Mouse (Mus musculus) forebrain, embryonic 15.5 days (tissue): ENCODE measurements around the gene D5Ertd579e. TPM values are rescaled to one million over a fixed set of nuclear protein-coding genes. Genes with fewer than 3 reads are reported as not detected.

ENCODE experiments used
- ATAC-seq: fragments of 200-750 bp; cut with Nextera tagmentation; replicated peaks from 2 replicates; pipeline ENCODE4 v1.8.0; 2017; ENCODE audit warnings: mild to moderate bottlenecking, moderate TSS enrichment, moderate library complexity
- H3K27ac ChIP-seq: fragments of 300-500 bp; sonication (generic); replicated peaks from 2 replicates; pipeline ENCODE4 v1.5.1; 2015; ENCODE audit warnings: mild to moderate bottlenecking, inconsistent platforms
- H3K27me3 ChIP-seq: fragments of 300-500 bp; sonication (generic); 2 replicates; pipeline ENCODE4 v1.6.1; 2015; ENCODE audit warnings: inconsistent platforms
- H3K36me3 ChIP-seq: fragments of 300-500 bp; sonication (generic); 2 replicates; pipeline ENCODE4 v1.6.1; 2015; ENCODE audit warnings: mild to moderate bottlenecking, inconsistent platforms
- H3K4me1 ChIP-seq: fragments of 300-500 bp; sonication (generic); 2 replicates; pipeline ENCODE4 v1.6.1; 2015; ENCODE audit warnings: inconsistent platforms
- H3K4me2 ChIP-seq: fragments of 300-500 bp; sonication (generic); replicated peaks from 2 replicates; pipeline ENCODE4 v1.6.1; 2015; ENCODE audit warnings: mild to moderate bottlenecking, inconsistent platforms
- H3K4me3 ChIP-seq: fragments of 300-500 bp; sonication (generic); 2 replicates; pipeline ENCODE4 v1.5.1; 2015; ENCODE audit warnings: mild to moderate bottlenecking, inconsistent platforms
- H3K9ac ChIP-seq: fragments of 300-500 bp; sonication (generic); replicated peaks from 2 replicates; pipeline ENCODE4 v1.6.1; 2015; ENCODE audit warnings: mild to moderate bottlenecking, inconsistent platforms
- H3K9me3 ChIP-seq: fragments of 300-500 bp; sonication (generic); 2 replicates; pipeline ENCODE4 v1.6.1; 2016; ENCODE audit warnings: inconsistent platforms
- WGBS: fragments of 180-500 bp; shearing (Covaris S2); methylation state at CpG from one replicate; pipeline ENCODE4 v1.1.7; 2015; ENCODE audit warnings: mixed read lengths; 5-methylcytosine and 5-hydroxymethylcytosine counted together
- polyA plus RNA-seq: library from polyadenylated mRNA; unstranded; fragments of >200 nt; fragmentation: Nextera tagmentation; extraction: Ambion mirVana; gene quantifications from 2 replicates; pipeline ENCODE4 v1.2.1, GENCODE M21; 2015

D5Ertd579e gene
- polyA plus RNA-seq, 1 experiment from 2014 or later = 35.1 TPM

- no peaks in the 10 kb centered on the region for H3K9me3 ChIP-seq
- peaks cover 46% of the 10 kb centered on the region for H3K36me3 ChIP-seq
- H3K9ac ChIP-seq = no peak overlapping the region
- WGBS = 72% methylated on average over 5 of the region's 5 CpGs
- H3K27me3 ChIP-seq = no peaks in the 10 kb centered on the region
- ATAC-seq = no peak
- H3K4me1 ChIP-seq = no peaks in the 10 kb centered on the region
- no peak overlapping the region for H3K27ac ChIP-seq
- H3K4me2 ChIP-seq = no peak overlapping the region
- H3K4me3 ChIP-seq = no peak overlapping the region
Observed at GRCm38 (mm10) chr5:36618890-36619289, 76.9 kb downstream of the D5Ertd579e start.

GRCm38 (mm10) chr5:36618356-36618755, 77.5 kb downstream of the D5Ertd579e start:
- peaks cover 51% of the 10 kb centered on the region for H3K36me3 ChIP-seq
- 82% methylated on average over 4 of the region's 4 CpGs for WGBS

GRCm38 (mm10) chr5:36614124-36614523, 81.7 kb downstream of the D5Ertd579e start:
- no peak overlapping the region for H3K4me2 ChIP-seq
- ATAC-seq = no peak
- H3K9ac ChIP-seq = no peak overlapping the region
- 94% methylated on average over 4 of the region's 4 CpGs for WGBS
- no peaks in the 10 kb centered on the region for H3K9me3 ChIP-seq
- no peak overlapping the region for H3K27ac ChIP-seq
- peaks cover 58% of the 10 kb centered on the region for H3K36me3 ChIP-seq
- no peak overlapping the region for H3K4me3 ChIP-seq
- H3K4me1 ChIP-seq = no peaks in the 10 kb centered on the region
- no peaks in the 10 kb centered on the region for H3K27me3 ChIP-seq

More at GRCm38 (mm10) chr5:36618356-36618755, 77.5 kb downstream of the D5Ertd579e start:
- no peak overlapping the region for H3K27ac ChIP-seq
- no peaks in the 10 kb centered on the region for H3K4me1 ChIP-seq
- no peak overlapping the region for H3K4me2 ChIP-seq
- no peak overlapping the region for H3K9ac ChIP-seq
- H3K27me3 ChIP-seq = no peaks in the 10 kb centered on the region
- no peaks in the 10 kb centered on the region for H3K9me3 ChIP-seq
- H3K4me3 ChIP-seq = no peak overlapping the region
- no peak for ATAC-seq

- Histone ChIP-seq H3K4me1 (no peaks in the 10 kb centered on the region), H3K27ac (no peak overlapping the region), H3K4me3 (no peak overlapping the region), H3K9ac (no peak overlapping the region), H3K4me2 (no peak overlapping the region), H3K36me3 (peaks cover 41% of the 10 kb centered on the region), H3K27me3 (no peaks in the 10 kb centered on the region), H3K9me3 (no peaks in the 10 kb centered on the region)
- WGBS = 88% methylated on average over 2 of the region's 2 CpGs
- no peak for ATAC-seq
Observed at GRCm38 (mm10) chr5:36608939-36609499, 86.8 kb downstream of the D5Ertd579e start.

- 79% methylated on average over 5 of the region's 5 CpGs for WGBS
- Histone ChIP-seq H3K27ac (no peak overlapping the region), H3K9ac (no peak overlapping the region), H3K4me2 (no peak overlapping the region), H3K27me3 (no peaks in the 10 kb centered on the region), H3K36me3 (peaks cover 70% of the 10 kb centered on the region), H3K9me3 (no peaks in the 10 kb centered on the region), H3K4me1 (no peaks in the 10 kb centered on the region), H3K4me3 (no peak overlapping the region)
- ATAC-seq = no peak
Observed at GRCm38 (mm10) chr5:36603031-36603430, 92.8 kb downstream of the D5Ertd579e start.

- no peaks in the 10 kb centered on the region for H3K27me3 ChIP-seq
- 90% methylated on average over 9 of the region's 9 CpGs for WGBS
- H3K4me3 ChIP-seq = no peak overlapping the region
- H3K4me2 ChIP-seq = no peak overlapping the region
- no peak overlapping the region for H3K27ac ChIP-seq
- peaks cover 68% of the 10 kb centered on the region for H3K36me3 ChIP-seq
- no peak overlapping the region for H3K9ac ChIP-seq
- H3K4me1 ChIP-seq = no peaks in the 10 kb centered on the region
- H3K9me3 ChIP-seq = no peaks in the 10 kb centered on the region
- ATAC-seq = no peak
Observed at GRCm38 (mm10) chr5:36602028-36602427, 93.8 kb downstream of the D5Ertd579e start.

GRCm38 (mm10) chr5:36601492-36601891, 94.3 kb downstream of the D5Ertd579e start:
- Histone ChIP-seq H3K9me3 (no peaks in the 10 kb centered on the region), H3K4me3 (no peak overlapping the region), H3K27ac (no peak overlapping the region), H3K27me3 (no peaks in the 10 kb centered on the region), H3K36me3 (peaks cover 63% of the 10 kb centered on the region), H3K4me2 (no peak overlapping the region), H3K9ac (no peak overlapping the region), H3K4me1 (no peaks in the 10 kb centered on the region)
- no peak for ATAC-seq
- WGBS = 92% methylated on average over 7 of the region's 7 CpGs

GRCm38 (mm10) chr5:36598883-36599282, 96.9 kb downstream of the D5Ertd579e start:
- no peak for ATAC-seq

GRCm38 (mm10) chr5:36597653-36598052, 98.2 kb downstream of the D5Ertd579e start:
- no peak overlapping the region for H3K27ac ChIP-seq
- H3K4me1 ChIP-seq = no peaks in the 10 kb centered on the region
- no peaks in the 10 kb centered on the region for H3K27me3 ChIP-seq
- no peaks in the 10 kb centered on the region for H3K9me3 ChIP-seq
- no peak overlapping the region for H3K4me3 ChIP-seq
- H3K36me3 ChIP-seq = peaks cover 34% of the 10 kb centered on the region
- no peak overlapping the region for H3K4me2 ChIP-seq
- H3K9ac ChIP-seq = no peak overlapping the region
- ATAC-seq = no peak
- WGBS = 38% methylated on average over 4 of the region's 4 CpGs

More at GRCm38 (mm10) chr5:36598883-36599282, 96.9 kb downstream of the D5Ertd579e start:
- Histone ChIP-seq H3K27me3 (no peaks in the 10 kb centered on the region), H3K9ac (no peak overlapping the region), H3K9me3 (no peaks in the 10 kb centered on the region), H3K4me1 (no peaks in the 10 kb centered on the region), H3K36me3 (peaks cover 45% of the 10 kb centered on the region), H3K27ac (no peak overlapping the region), H3K4me3 (no peak overlapping the region), H3K4me2 (no peak overlapping the region)
- 89% methylated on average over 1 of the region's 1 CpGs for WGBS

- Histone ChIP-seq H3K4me3 (no peak overlapping the region), H3K4me2 (no peak overlapping the region), H3K27me3 (no peaks in the 10 kb centered on the region), H3K4me1 (no peaks in the 10 kb centered on the region), H3K27ac (no peak overlapping the region), H3K9ac (no peak overlapping the region), H3K9me3 (no peaks in the 10 kb centered on the region), H3K36me3 (peaks cover 21% of the 10 kb centered on the region)
- 87% methylated on average over 5 of the region's 5 CpGs for WGBS
- no peak for ATAC-seq
Observed at GRCm38 (mm10) chr5:36596225-36596624, 99.6 kb downstream of the D5Ertd579e start.

- Histone ChIP-seq H3K4me3 (no peak overlapping the region), H3K36me3 (peaks cover 11% of the 10 kb centered on the region), H3K9me3 (no peaks in the 10 kb centered on the region), H3K4me2 (no peak overlapping the region), H3K4me1 (no peaks in the 10 kb centered on the region), H3K9ac (no peak overlapping the region), H3K27me3 (no peaks in the 10 kb centered on the region), H3K27ac (no peak overlapping the region)
- 30% methylated on average over 3 of the region's 3 CpGs for WGBS
- ATAC-seq = no peak
Observed at GRCm38 (mm10) chr5:36595115-36595514, 100.7 kb downstream of the D5Ertd579e start.

GRCm38 (mm10) chr5:36594344-36594743, 101.5 kb downstream of the D5Ertd579e start:
- WGBS = 83% methylated on average over 3 of the region's 3 CpGs

GRCm38 (mm10) chr5:36593176-36593575, 102.6 kb downstream of the D5Ertd579e start, which contains the start of gene Tbc1d14:
Gene Tbc1d14 (minus strand): TSS chr5:36593276.
- Histone ChIP-seq H3K4me2 (no peak within 1 kb of the TSS), H3K4me1 (no peaks in the 10 kb centered on the region), H3K36me3 (no peaks in the 10 kb centered on the region), H3K9ac (no peak within 1 kb of the TSS), H3K9me3 (no peaks in the 10 kb centered on the region), H3K27me3 (no peaks in the 10 kb centered on the region), H3K27ac (no peak within 1 kb of the TSS), H3K4me3 (no peak within 1 kb of the TSS)
- no peak for ATAC-seq
- WGBS = 89% methylated on average over 5 of the region's 5 CpGs

More at GRCm38 (mm10) chr5:36594344-36594743, 101.5 kb downstream of the D5Ertd579e start:
- no peak overlapping the region for H3K4me2 ChIP-seq
- no peak overlapping the region for H3K9ac ChIP-seq
- H3K27me3 ChIP-seq = no peaks in the 10 kb centered on the region
- no peak overlapping the region for H3K4me3 ChIP-seq
- no peak overlapping the region for H3K27ac ChIP-seq
- peaks cover 3% of the 10 kb centered on the region for H3K36me3 ChIP-seq
- ATAC-seq = no peak
- H3K9me3 ChIP-seq = no peaks in the 10 kb centered on the region
- H3K4me1 ChIP-seq = no peaks in the 10 kb centered on the region
